Mouse (Mus musculus): ENCODE measurements around the gene Cldn34c3. TPM values are rescaled to one million over a fixed set of nuclear protein-coding genes. Genes with fewer than 3 reads are reported as not detected.
"Not testable (repeated sequence)": the region's sequence is repeated elsewhere in the genome, so short reads cannot be mapped to it uniquely, and the experiment has no call there.

The Cldn34c3 gene
- not detected for total RNA-seq (2022)

DNA sequence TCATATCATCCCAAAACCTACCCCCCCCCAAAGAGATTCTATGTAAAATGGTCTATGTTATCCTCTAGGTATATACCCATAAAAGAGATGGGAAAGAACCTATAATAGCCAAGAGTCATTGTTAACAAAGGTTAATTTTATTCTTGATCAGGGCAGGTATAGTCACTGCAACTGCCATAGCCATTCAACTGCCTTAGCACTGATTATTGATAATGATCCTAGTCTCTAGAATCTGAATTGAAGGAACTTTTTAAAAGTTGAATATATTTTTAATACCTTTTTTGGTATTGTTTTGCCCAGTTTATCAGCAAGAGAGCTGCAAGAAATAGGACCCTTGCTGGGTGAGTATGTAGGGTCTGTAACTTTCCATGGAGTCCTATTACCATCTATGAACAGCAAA, at the start of gene Cldn34c3:
TSS of gene Cldn34c3 (plus strand) at position 301 of the 400 bp plus-strand sequence.
- DNase-seq (ENCODE audit: low spot score in 2 of 2) = not testable (repeated sequence)

Other genes starting within 250 kb of the Cldn34c3 start
- gene Cldn34c2, start 212.0 kb upstream of the Cldn34c3 start, total RNA-seq (2022) = 1 to 10 TPM in 1 of 4 experiments, not detected in 3; 4.7 TPM
- gene Gm17467, start 88.9 kb upstream of the Cldn34c3 start, total RNA-seq (2022) = not detected

Measured in layer of hippocampus, adult 8-10 months (tissue).